Mouse (Mus musculus) heart, postnatal 0 days (tissue): ENCODE measurements around the gene 6030408B16Rik. TPM values are rescaled to one million over a fixed set of nuclear protein-coding genes. Genes with fewer than 3 reads are reported as not detected.

Source experiments
- ATAC-seq: fragments of 200-750 bp; cut with Nextera tagmentation; 2 replicates; pipeline ENCODE4 v1.8.0; 2017; ENCODE audit warnings: low read depth, moderate number of reproducible peaks, moderate library complexity; ENCODE audit not compliant: insufficient read depth
- DNase-seq: peaks from one replicate; pipeline ENCODE4 v3.0.0-alpha.2; 2016; ENCODE audit warnings: low spot score
- H3K27ac ChIP-seq: fragments of 300-500 bp; sonication (generic); 2 replicates; pipeline ENCODE4 v1.5.1; 2014; ENCODE audit warnings: low read depth, mild to moderate bottlenecking
- H3K27me3 ChIP-seq: fragments of 300-500 bp; sonication (generic); 2 replicates; pipeline ENCODE4 v1.6.1; 2014; ENCODE audit warnings: low read length, mixed read lengths; ENCODE audit not compliant: control insufficient read depth, insufficient read depth
- H3K36me3 ChIP-seq: fragments of 300-500 bp; sonication (generic); replicated peaks from 2 replicates; pipeline ENCODE4 v1.6.1; 2014; ENCODE audit warnings: low read length, mixed read lengths; ENCODE audit not compliant: control insufficient read depth, insufficient read depth
- H3K4me1 ChIP-seq: fragments of 300-500 bp; sonication (generic); 2 replicates; pipeline ENCODE4 v1.6.1; 2014; ENCODE audit warnings: antibody characterized with exemption; ENCODE audit not compliant: control insufficient read depth, insufficient read depth
- H3K4me2 ChIP-seq: fragments of 300-500 bp; sonication (generic); 2 replicates; pipeline ENCODE4 v1.6.1; 2014; ENCODE audit warnings: low read depth, mild to moderate bottlenecking, low read length, moderate library complexity
- H3K4me3 ChIP-seq: fragments of 300-500 bp; sonication (generic); 2 replicates; pipeline ENCODE4 v1.5.1; 2014; ENCODE audit warnings: low read depth, low read length
- H3K9ac ChIP-seq: fragments of 300-500 bp; sonication (generic); replicated peaks from 2 replicates; pipeline ENCODE4 v1.6.1; 2014; ENCODE audit warnings: low read depth, low read length, mixed read lengths
- H3K9me3 ChIP-seq: fragments of 300-500 bp; sonication (generic); replicated peaks from 2 replicates; pipeline ENCODE4 v1.6.1; 2016; ENCODE audit warnings: low read length; ENCODE audit not compliant: control insufficient read depth
- CTCF ChIP-seq: IDR thresholded peaks from 2 replicates; pipeline ENCODE4 v1.5.1; 2016; ENCODE audit warnings: antibody characterized with exemption, control low read depth, low read depth
- EP300 ChIP-seq: IDR thresholded peaks from 2 replicates; pipeline ENCODE4 v1.6.1; 2016; ENCODE audit warnings: antibody characterized with exemption, low read depth
- WGBS: fragments of 180-500 bp; shearing (Covaris S2); extraction: QIAGEN DNeasy Blood & Tissue Kit; methylation state at CpG from one replicate; pipeline ENCODE4 v1.1.7; 2014; 5-methylcytosine and 5-hydroxymethylcytosine counted together
- polyA plus RNA-seq: library from polyadenylated mRNA; unstranded; fragments of >200 nt; fragmentation: Nextera tagmentation; extraction: Ambion mirVana; gene quantifications from 2 replicates; pipeline ENCODE4 v1.2.1, GENCODE M21; 2015
- total RNA-seq: library from RNA; depleted of rRNA; stranded (reverse); fragments of >200 nt; gene quantifications from 2 replicates; pipeline ENCODE4 v1.2.3, GENCODE M21; 2014; ENCODE audit warnings: low replicate concordance

Gene 6030408B16Rik
- total and polyA plus RNA-seq, 2 experiments from 2014 or later = 8.1 to 8.4 TPM

- Histone ChIP-seq H3K4me3 (no peak overlapping the region), H3K36me3 (no peaks in the 10 kb centered on the region), H3K9ac (no peak overlapping the region), H3K9me3 (no peaks in the 10 kb centered on the region), H3K27me3 (no peaks in the 10 kb centered on the region), H3K4me1 (peaks cover 43% of the 10 kb centered on the region), H3K27ac (peak overlapping the region; percentile 46), H3K4me2 (no peak overlapping the region)
- no peak for TF ChIP-seq CTCF
- TF ChIP-seq EP300 = no peak
- ATAC-seq (no peak), DNase-seq (no peak)
- 59% methylated on average over 7 of the region's 7 CpGs for WGBS
Observed at GRCm38 (mm10) chr15:101255842-101256462, 37.1 kb upstream of the 6030408B16Rik start.

- Histone ChIP-seq H3K36me3 (no peaks in the 10 kb centered on the region), H3K27ac (peak overlapping the region; percentile 46), H3K4me2 (no peak overlapping the region), H3K9me3 (no peaks in the 10 kb centered on the region), H3K9ac (no peak overlapping the region), H3K4me1 (peaks cover 50% of the 10 kb centered on the region), H3K4me3 (no peak overlapping the region), H3K27me3 (no peaks in the 10 kb centered on the region)
- no peak for TF ChIP-seq CTCF
- TF ChIP-seq EP300 = no peak
- WGBS = 61% methylated on average over 14 of the region's 14 CpGs
- ATAC-seq (no peak), DNase-seq (peak; percentile 41)
Observed at GRCm38 (mm10) chr15:101256463-101257206, 36.4 kb upstream of the 6030408B16Rik start.

GRCm38 (mm10) chr15:101258420-101258819 lies 34.6 kb upstream of the 6030408B16Rik start:
- TF ChIP-seq EP300 (no peak), CTCF (no peak)
- ATAC-seq (no peak), DNase-seq (no peak)
- Histone ChIP-seq H3K27ac (no peak overlapping the region), H3K27me3 (no peaks in the 10 kb centered on the region), H3K4me2 (no peak overlapping the region), H3K9ac (no peak overlapping the region), H3K4me3 (no peak overlapping the region), H3K36me3 (no peaks in the 10 kb centered on the region), H3K4me1 (peaks cover 59% of the 10 kb centered on the region), H3K9me3 (no peaks in the 10 kb centered on the region)
- 82% methylated on average over 11 of the region's 11 CpGs for WGBS

- Histone ChIP-seq H3K36me3 (no peaks in the 10 kb centered on the region), H3K9me3 (no peaks in the 10 kb centered on the region), H3K4me1 (peaks cover 52% of the 10 kb centered on the region), H3K27ac (peak overlapping the region; percentile 93), H3K4me2 (0 out of 2 replicates have a peak overlapping the region, but pooled peaks have one; percentile 58), H3K27me3 (no peaks in the 10 kb centered on the region), H3K4me3 (no peak overlapping the region), H3K9ac (no peak overlapping the region)
- TF ChIP-seq CTCF (no peak), EP300 (no peak)
- DNase-seq (no peak), ATAC-seq (no peak)
- WGBS = 64% methylated on average over 3 of the region's 3 CpGs
Observed at GRCm38 (mm10) chr15:101259922-101260321, 33.1 kb upstream of the 6030408B16Rik start.

GRCm38 (mm10) chr15:101260387-101260786 lies 32.6 kb upstream of the 6030408B16Rik start:
- TF ChIP-seq EP300 (peak; percentile 96), CTCF (no peak)
- H3K4me3 ChIP-seq = no peak overlapping the region
- H3K4me2 ChIP-seq = peak overlapping the region; percentile 58
- peak; percentile 83 for DNase-seq
- peak; percentile 85 for ATAC-seq
- no peaks in the 10 kb centered on the region for H3K9me3 ChIP-seq
- H3K27ac ChIP-seq = peak overlapping the region; percentile 93
- no peaks in the 10 kb centered on the region for H3K27me3 ChIP-seq
- H3K36me3 ChIP-seq = no peaks in the 10 kb centered on the region
- H3K4me1 ChIP-seq = peaks cover 51% of the 10 kb centered on the region
- 10% methylated on average over 10 of the region's 10 CpGs for WGBS
- H3K9ac ChIP-seq = peak overlapping the region; percentile 52; the same call in 1 of the 2 replicates
